Mouse (Mus musculus) kidney, postnatal 0 days (tissue): Measurements from ENCODE around the gene Clint1. TPM values are rescaled to one million over a fixed set of nuclear protein-coding genes. Genes with fewer than 3 reads are reported as not detected.

Experiments
- ATAC-seq: fragments of 200-750 bp; cut with Nextera tagmentation; replicated peaks from 2 replicates; pipeline ENCODE4 v1.8.0; 2017; ENCODE audit warnings: low read depth, moderate number of reproducible peaks, moderate TSS enrichment, moderate library complexity; ENCODE audit not compliant: low FRiP score
- DNase-seq: peaks from one replicate; pipeline ENCODE4 v3.0.0-alpha.2; 2016; ENCODE audit warnings: low spot score
- H3K27ac ChIP-seq: fragments of 300-500 bp; sonication (generic); 2 replicates; pipeline ENCODE4 v1.5.1; 2014; ENCODE audit warnings: mild to moderate bottlenecking
- H3K27me3 ChIP-seq: fragments of 300-500 bp; sonication (generic); 2 replicates; pipeline ENCODE4 v1.6.1; 2014; ENCODE audit warnings: low read length, mixed read lengths; ENCODE audit not compliant: insufficient read depth
- H3K36me3 ChIP-seq: fragments of 300-500 bp; sonication (generic); 2 replicates; pipeline ENCODE4 v1.6.1; 2014; ENCODE audit warnings: low read length, mixed read lengths; ENCODE audit not compliant: insufficient read depth
- H3K4me1 ChIP-seq: fragments of 300-500 bp; sonication (generic); replicated peaks from 2 replicates; pipeline ENCODE4 v1.6.1; 2014; ENCODE audit warnings: antibody characterized with exemption, low read length, mixed read lengths; ENCODE audit not compliant: insufficient read depth
- H3K4me2 ChIP-seq: fragments of 300-500 bp; sonication (generic); 2 replicates; pipeline ENCODE4 v1.6.1; 2014; ENCODE audit warnings: mild to moderate bottlenecking, low read length, moderate library complexity, mixed read lengths
- H3K4me3 ChIP-seq: fragments of 300-500 bp; sonication (generic); replicated peaks from 2 replicates; pipeline ENCODE4 v1.5.1; 2014; ENCODE audit warnings: low read depth, low read length
- H3K9ac ChIP-seq: fragments of 300-500 bp; sonication (generic); 2 replicates; pipeline ENCODE4 v1.6.1; 2014; ENCODE audit warnings: low read depth, low read length
- H3K9me3 ChIP-seq: fragments of 300-500 bp; sonication (generic); replicated peaks from 2 replicates; pipeline ENCODE4 v1.6.1; 2016; ENCODE audit warnings: low read length, inconsistent platforms, mixed read lengths
- CTCF ChIP-seq: IDR thresholded peaks from 2 replicates; pipeline ENCODE4 v1.5.1; 2016; ENCODE audit warnings: antibody characterized with exemption, low read depth, mild to moderate bottlenecking, moderate library complexity
- WGBS: fragments of 180-500 bp; shearing (Covaris S2); extraction: QIAGEN DNeasy Blood & Tissue Kit; methylation state at CpG from one replicate; pipeline ENCODE4 v1.1.7; 2014; 5-methylcytosine and 5-hydroxymethylcytosine counted together
- polyA plus RNA-seq: library from polyadenylated mRNA; unstranded; fragments of >200 nt; fragmentation: Nextera tagmentation; extraction: Ambion mirVana; gene quantifications from 2 replicates; pipeline ENCODE4 v1.2.1, GENCODE M21; 2015

Clint1 gene
- polyA plus RNA-seq, 1 experiment from 2014 or later = 88.4 TPM

DNA sequence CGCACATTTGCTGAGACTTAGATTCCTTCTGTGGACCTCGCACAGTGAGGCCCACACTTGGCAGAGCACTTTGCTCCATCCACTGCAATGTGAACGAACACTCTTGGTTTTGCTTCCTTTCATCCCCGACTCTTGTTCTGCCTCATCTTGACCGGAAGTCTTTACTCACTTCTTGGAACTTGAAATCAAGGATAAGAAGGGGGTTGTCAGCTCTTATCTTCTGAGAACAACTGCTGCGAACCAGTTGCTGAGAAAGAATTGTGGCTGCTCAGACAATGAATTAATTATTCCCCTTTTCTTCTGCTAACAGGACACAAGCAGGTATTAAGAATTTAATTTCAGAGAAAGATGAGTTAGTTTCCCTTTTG is 4.3 kb downstream of the Clint1 start:
- H3K4me1 ChIP-seq = peaks cover 17% of the 10 kb centered on the region
- H3K27me3 ChIP-seq = no peaks in the 10 kb centered on the region
- peak overlapping the region; percentile 50 for H3K27ac ChIP-seq
- ATAC-seq = no peak
- DNase-seq = no peak
- no peak for TF ChIP-seq CTCF
- no peaks in the 10 kb centered on the region for H3K9me3 ChIP-seq
- H3K9ac ChIP-seq = no peak overlapping the region
- peak overlapping the region; percentile 21 for H3K4me2 ChIP-seq
- no peak overlapping the region for H3K4me3 ChIP-seq
- WGBS = 64% methylated on average over 6 of the region's 6 CpGs
- peaks cover 4% of the 10 kb centered on the region; the same call in 1 of the 2 replicates for H3K36me3 ChIP-seq

DNA sequence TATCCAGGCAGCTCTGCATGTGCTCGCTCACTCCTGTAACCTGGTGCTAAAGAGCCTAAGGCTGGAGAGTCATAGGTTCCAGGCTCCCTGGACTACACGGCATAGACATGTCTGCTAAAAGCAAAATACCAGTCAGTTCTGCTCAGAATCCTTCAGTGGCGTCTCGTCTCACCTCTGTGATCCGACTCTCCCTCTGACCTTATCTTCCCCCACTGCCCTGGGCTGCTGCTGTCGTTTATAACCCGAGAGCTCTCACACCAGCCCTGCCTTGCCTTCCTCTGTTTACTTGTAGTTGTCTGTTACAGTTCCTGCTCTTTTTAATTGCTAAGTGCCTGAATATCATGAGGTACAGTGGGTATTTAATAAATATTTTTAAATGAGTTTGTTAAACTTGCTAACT is 9.5 kb downstream of the Clint1 start:
- no peaks in the 10 kb centered on the region for H3K4me1 ChIP-seq
- 33% methylated on average over 7 of the region's 7 CpGs for WGBS
- H3K4me3 ChIP-seq = no peak overlapping the region

DNA sequence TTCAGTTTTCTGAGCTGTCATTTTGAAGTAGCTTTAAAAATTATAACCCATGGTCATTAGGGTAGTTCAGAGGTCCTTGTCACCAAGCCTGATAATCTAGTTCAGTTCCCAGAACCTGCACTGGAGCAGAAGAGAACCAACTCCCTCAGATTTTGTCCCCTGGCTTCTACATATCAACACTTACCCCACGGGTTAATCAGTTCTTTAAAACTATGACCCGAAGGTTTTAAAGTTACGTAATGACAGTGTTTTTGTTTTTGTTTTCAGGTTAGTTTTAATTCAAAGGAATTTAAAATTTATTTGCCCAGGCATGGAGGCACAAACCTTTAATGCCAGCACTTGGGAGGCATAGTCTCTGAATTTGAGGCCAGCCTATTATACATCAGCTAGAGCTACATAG is 12.6 kb downstream of the Clint1 start:
- ATAC-seq (no peak), DNase-seq (no peak)
- no peak overlapping the region for H3K4me3 ChIP-seq
- no peak overlapping the region for H3K4me2 ChIP-seq
- WGBS = 58% methylated on average over 3 of the region's 3 CpGs
- no peaks in the 10 kb centered on the region for H3K4me1 ChIP-seq
- no peak overlapping the region for H3K27ac ChIP-seq
- no peak overlapping the region for H3K9ac ChIP-seq
- TF ChIP-seq CTCF = no peak
- no peaks in the 10 kb centered on the region for H3K27me3 ChIP-seq
- no peaks in the 10 kb centered on the region for H3K36me3 ChIP-seq
- no peaks in the 10 kb centered on the region for H3K9me3 ChIP-seq

More for the DNA sequence above, 9.5 kb downstream of the Clint1 start:
- Histone ChIP-seq H3K27ac (0 out of 2 replicates have a peak overlapping the region, but pooled peaks have one; percentile 5), H3K9me3 (no peaks in the 10 kb centered on the region), H3K36me3 (peaks cover 4% of the 10 kb centered on the region; the same call in 1 of the 2 replicates), H3K4me2 (no peak overlapping the region), H3K9ac (no peak overlapping the region), H3K27me3 (no peaks in the 10 kb centered on the region)
- TF ChIP-seq CTCF = no peak
- ATAC-seq (no peak), DNase-seq (no peak)

DNA sequence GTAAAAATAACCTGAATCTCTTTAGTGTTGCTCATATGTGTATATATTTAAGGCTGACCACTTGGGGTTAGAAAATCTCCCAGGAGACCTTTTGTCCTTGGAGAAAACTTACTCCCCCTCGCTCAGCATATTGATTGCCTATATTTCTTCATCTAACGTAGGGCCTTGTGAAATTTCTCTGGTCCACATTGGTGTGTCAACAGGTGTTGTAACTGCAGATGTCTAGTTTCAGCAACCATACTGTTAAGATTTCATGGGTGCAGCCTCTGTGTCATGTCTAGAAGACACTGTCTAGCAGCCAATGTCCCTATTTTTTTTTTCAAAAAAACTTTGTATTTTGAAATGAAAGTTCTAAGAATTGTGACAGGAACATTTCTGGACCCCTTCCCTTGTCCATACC is 14.0 kb downstream of the Clint1 start:
- no peak for TF ChIP-seq CTCF
- H3K27ac ChIP-seq = no peak overlapping the region
- no peak for DNase-seq
- H3K4me3 ChIP-seq = no peak overlapping the region
- no peaks in the 10 kb centered on the region for H3K9me3 ChIP-seq
- no peaks in the 10 kb centered on the region for H3K36me3 ChIP-seq
- no peak overlapping the region for H3K9ac ChIP-seq
- no peak for ATAC-seq
- whole genome bisulfite sequencing = 72% methylated on average over 2 of the region's 2 CpGs
- no peak overlapping the region for H3K4me2 ChIP-seq
- H3K4me1 ChIP-seq = no peaks in the 10 kb centered on the region
- no peaks in the 10 kb centered on the region for H3K27me3 ChIP-seq

DNA sequence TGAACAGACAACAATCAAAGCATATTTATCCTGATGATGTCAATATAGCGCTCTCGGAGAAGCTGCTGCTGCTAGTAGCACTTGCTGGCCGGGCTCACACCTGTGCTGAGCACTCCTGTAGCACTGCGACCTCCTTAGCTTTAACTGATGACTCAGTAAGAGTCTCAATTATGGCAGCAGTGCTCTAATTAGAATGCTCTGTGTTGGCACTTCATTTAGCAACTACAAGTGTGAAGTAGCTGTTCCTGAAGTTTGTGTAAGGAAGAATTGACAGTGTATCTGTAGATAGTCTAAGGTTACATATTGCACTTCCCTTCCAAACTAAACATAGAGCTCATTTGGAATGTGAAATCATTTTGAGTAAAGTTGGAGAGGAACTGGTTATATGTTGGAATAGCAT is 14.7 kb downstream of the Clint1 start:
- Histone ChIP-seq H3K27ac (no peak overlapping the region), H3K36me3 (no peaks in the 10 kb centered on the region), H3K27me3 (no peaks in the 10 kb centered on the region), H3K9me3 (no peaks in the 10 kb centered on the region), H3K4me2 (no peak overlapping the region), H3K4me1 (peaks cover 5% of the 10 kb centered on the region; the same call in 1 of the 2 replicates), H3K4me3 (no peak overlapping the region), H3K9ac (no peak overlapping the region)
- no peak for ATAC-seq
- 75% methylated on average over 4 of the region's 4 CpGs for WGBS
- no peak for TF ChIP-seq CTCF
- DNase-seq = no peak

DNA sequence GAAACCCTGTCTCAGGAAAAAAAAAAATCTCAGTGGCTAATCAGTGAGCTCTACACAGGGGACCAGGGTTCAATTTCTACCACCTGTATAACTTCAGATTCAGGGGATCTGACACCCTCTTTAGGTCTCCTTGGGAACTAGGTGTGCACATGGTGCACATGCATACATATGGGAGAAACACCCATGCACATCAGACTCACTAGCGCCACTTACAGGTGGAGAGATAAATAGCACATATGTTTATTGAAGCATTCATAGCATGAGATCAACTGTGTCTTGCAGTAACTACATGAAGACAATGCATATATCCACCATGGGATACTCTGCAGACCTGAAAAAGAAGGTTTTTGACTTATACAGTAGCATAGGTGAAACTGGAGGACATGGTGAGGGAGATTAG is 21.8 kb downstream of the Clint1 start:
- H3K4me3 ChIP-seq = no peak overlapping the region
- H3K9me3 ChIP-seq = no peaks in the 10 kb centered on the region
- peaks cover 15% of the 10 kb centered on the region for H3K4me1 ChIP-seq
- H3K36me3 ChIP-seq = no peaks in the 10 kb centered on the region
- no peaks in the 10 kb centered on the region for H3K27me3 ChIP-seq
- peak; percentile 53 for TF ChIP-seq CTCF
- DNase-seq (no peak), ATAC-seq (no peak)
- H3K27ac ChIP-seq = no peak overlapping the region
- H3K9ac ChIP-seq = no peak overlapping the region
- H3K4me2 ChIP-seq = no peak overlapping the region
- 88% methylated on average over 1 of the region's 1 CpGs for WGBS

DNA sequence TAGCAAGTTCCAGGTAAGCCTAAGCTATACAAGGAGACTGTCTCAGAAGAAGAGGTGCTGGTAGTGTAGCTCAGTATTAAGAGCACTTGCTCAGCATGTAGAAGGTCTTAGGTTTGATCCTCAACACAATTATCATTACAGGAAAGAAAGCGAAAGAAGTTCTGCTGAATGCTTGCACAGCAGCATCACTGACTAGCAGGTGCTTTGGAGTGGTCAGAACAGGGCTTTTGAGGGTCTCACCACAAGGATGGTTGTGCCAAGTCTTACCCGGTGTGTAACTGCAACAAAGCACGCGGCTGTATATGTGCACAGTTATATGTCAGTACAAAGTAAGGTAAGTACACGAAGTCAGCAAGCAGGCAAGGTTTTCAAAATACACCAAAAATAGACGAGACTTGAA is 22.4 kb downstream of the Clint1 start:
- no peak overlapping the region for H3K9ac ChIP-seq
- ATAC-seq (no peak), DNase-seq (no peak)
- H3K36me3 ChIP-seq = no peaks in the 10 kb centered on the region
- no peak for TF ChIP-seq CTCF
- H3K9me3 ChIP-seq = no peaks in the 10 kb centered on the region
- no peak overlapping the region for H3K27ac ChIP-seq
- H3K4me1 ChIP-seq = peaks cover 15% of the 10 kb centered on the region
- no peak overlapping the region for H3K4me3 ChIP-seq
- WGBS = 96% methylated on average over 6 of the region's 6 CpGs
- H3K4me2 ChIP-seq = no peak overlapping the region
- H3K27me3 ChIP-seq = no peaks in the 10 kb centered on the region
